16 mouse cellular contexts compared by ENCODE assay signal in the genomic region with DNA sequence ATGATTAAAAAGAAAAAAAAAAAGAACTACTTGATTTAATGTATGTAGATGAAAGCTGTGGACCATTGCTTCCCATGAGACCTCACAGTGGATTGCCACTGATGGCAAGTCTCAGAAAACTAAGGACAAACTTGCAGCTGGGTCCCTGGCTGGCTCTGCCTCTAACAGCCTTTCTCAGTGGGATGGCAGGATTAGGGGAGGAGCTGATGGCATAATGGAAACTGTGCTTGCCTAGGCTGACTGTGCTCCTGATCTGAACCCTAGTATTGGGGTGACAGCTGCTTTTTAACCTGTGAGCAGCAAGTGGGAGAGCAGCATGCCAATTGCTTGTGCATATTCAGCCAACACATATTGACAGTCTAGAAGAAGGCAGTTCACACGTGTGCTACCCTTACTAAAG.
A peak's percentile ranks its signal among the peaks of the same experiment; 100 is the strongest.
DNase-seq lines count a peak whose midpoint lies in the region; ATAC-seq lines count a peak whose summit lies in the region.
"Had no signal": no experiment of that assay in that cellular context is flagged by ENCODE, and none has a peak within 500 bp of the region (broad histone marks: within the 10 kb centered on the region; RNA-seq: fewer than 3 reads in every experiment).

No protein-coding gene starts in this region.

- peak; percentile 43; the same call in 1 of the 2 replicates for ATAC-seq in neural tube, embryonic 13.5 days (ENCODE audit: low read depth)
- no peak for ATAC-seq in neural tube, embryonic 15.5 days (ENCODE audit: low FRiP score)
- ATAC-seq in hindbrain, embryonic 15.5 days (ENCODE audit: low FRiP score, low read depth) = 0 out of 2 replicates have a peak, but pooled peaks have one; percentile 38
- peak; percentile 54; the same call in 1 of the 2 replicates for ATAC-seq in neural tube, embryonic 14.5 days (ENCODE audit: low read depth)

- H3K9me3 ChIP-seq in neural tube, embryonic 13.5 days = no peaks in the 10 kb centered on the region
- no peaks in the 10 kb centered on the region for H3K9me3 ChIP-seq in neural tube, embryonic 15.5 days (replicated peaks)
- no peaks in the 10 kb centered on the region for H3K9me3 ChIP-seq in hindbrain, embryonic 15.5 days
- H3K9me3 ChIP-seq in neural tube, embryonic 14.5 days (ENCODE audit: control insufficient read depth, low read length) = no peaks in the 10 kb centered on the region
- H3K9me3 ChIP-seq: limb, embryonic 15.5 days had no signal

- no peak overlapping the region for H3K9ac ChIP-seq in neural tube, embryonic 13.5 days
- no peak overlapping the region for H3K9ac ChIP-seq in neural tube, embryonic 15.5 days (replicated peaks)
- no peak overlapping the region for H3K9ac ChIP-seq in hindbrain, embryonic 15.5 days
- no peak overlapping the region for H3K9ac ChIP-seq in neural tube, embryonic 14.5 days (replicated peaks; ENCODE audit: low read depth, low read length)
- H3K9ac ChIP-seq: limb, embryonic 15.5 days; lung, embryonic 14.5 days had no signal

- no peak overlapping the region for H3K4me3 ChIP-seq in neural tube, embryonic 13.5 days
- H3K4me3 ChIP-seq in neural tube, embryonic 15.5 days (replicated peaks) = no peak overlapping the region
- H3K4me3 ChIP-seq in hindbrain, embryonic 15.5 days = no peak overlapping the region
- no peak overlapping the region for H3K4me3 ChIP-seq in neural tube, embryonic 14.5 days (ENCODE audit: low read depth, low read length)
- H3K4me3 ChIP-seq: gastrocnemius, adult 2 months; limb, embryonic 15.5 days had no signal

- 51% methylated on average over 1 of the region's 1 CpGs for WGBS in neural tube, embryonic 13.5 days
- WGBS in neural tube, embryonic 15.5 days = 30% methylated on average over 1 of the region's 1 CpGs
- 15% methylated on average over 1 of the region's 1 CpGs for WGBS in hindbrain, embryonic 15.5 days
- 28% methylated on average over 1 of the region's 1 CpGs for WGBS in neural tube, embryonic 14.5 days

- no peak overlapping the region for H3K27ac ChIP-seq in neural tube, embryonic 13.5 days (replicated peaks)
- H3K27ac ChIP-seq in neural tube, embryonic 15.5 days (replicated peaks) = no peak overlapping the region
- H3K27ac ChIP-seq in hindbrain, embryonic 15.5 days (replicated peaks) = no peak overlapping the region
- H3K27ac ChIP-seq in neural tube, embryonic 14.5 days (ENCODE audit: low read depth, low read length) = no peak overlapping the region
- H3K27ac ChIP-seq: gastrocnemius, adult 2 months; limb, embryonic 15.5 days had no signal

- H3K4me2 ChIP-seq in neural tube, embryonic 13.5 days = no peak overlapping the region
- H3K4me2 ChIP-seq in neural tube, embryonic 15.5 days = no peak overlapping the region
- no peak overlapping the region for H3K4me2 ChIP-seq in hindbrain, embryonic 15.5 days
- H3K4me2 ChIP-seq in neural tube, embryonic 14.5 days (ENCODE audit: low read depth, low read length) = no peak overlapping the region
- H3K4me2 ChIP-seq: limb, embryonic 15.5 days; lung, embryonic 14.5 days had no signal

- H3K27me3 ChIP-seq in neural tube, embryonic 13.5 days = no peaks in the 10 kb centered on the region
- H3K27me3 ChIP-seq in neural tube, embryonic 15.5 days (replicated peaks) = no peaks in the 10 kb centered on the region
- no peaks in the 10 kb centered on the region for H3K27me3 ChIP-seq in hindbrain, embryonic 15.5 days
- H3K27me3 ChIP-seq in neural tube, embryonic 14.5 days (ENCODE audit: control insufficient read depth, insufficient read depth, low read length) = no peaks in the 10 kb centered on the region
- H3K27me3 ChIP-seq: limb, embryonic 15.5 days had no signal

- DNase-seq in embryo, embryonic 11 days = peak; percentile 2
- no peak for DNase-seq in embryo, embryonic 10.5 days (ENCODE audit: low spot score)
- no peak for DNase-seq in lung, postnatal 14 days
- DNase-seq in layer of hippocampus, postnatal 14 days (ENCODE audit: low spot score in 2 of 2) = no peak
- DNase-seq: adrenal gland, adult 2 months; cerebellum, adult 18-20 months; gastrocnemius, adult 2 months; kidney, adult 18-20 months; kidney, postnatal 14 days; lung, embryonic 14.5 days; right cerebral cortex, postnatal 4 days had no signal

- no peaks in the 10 kb centered on the region for H3K4me1 ChIP-seq in neural tube, embryonic 13.5 days (replicated peaks)
- H3K4me1 ChIP-seq in neural tube, embryonic 15.5 days = no peaks in the 10 kb centered on the region
- no peaks in the 10 kb centered on the region for H3K4me1 ChIP-seq in hindbrain, embryonic 15.5 days (replicated peaks)
- H3K4me1 ChIP-seq in neural tube, embryonic 14.5 days (ENCODE audit: control insufficient read depth, insufficient read depth, low read length) = no peaks in the 10 kb centered on the region
- H3K4me1 ChIP-seq: limb, embryonic 15.5 days had no signal

- no peaks in the 10 kb centered on the region for H3K36me3 ChIP-seq in neural tube, embryonic 13.5 days
- no peaks in the 10 kb centered on the region for H3K36me3 ChIP-seq in neural tube, embryonic 15.5 days
- H3K36me3 ChIP-seq in hindbrain, embryonic 15.5 days = no peaks in the 10 kb centered on the region
- no peaks in the 10 kb centered on the region for H3K36me3 ChIP-seq in neural tube, embryonic 14.5 days (ENCODE audit: control insufficient read depth, insufficient read depth, low read length)
- H3K36me3 ChIP-seq: limb, embryonic 15.5 days had no signal
